Mouse (Mus musculus) lung, postnatal 0 days (tissue): ENCODE measurements around the gene Nipal1.
A peak's percentile ranks its signal among the peaks of the same experiment; 100 is the strongest.

ENCODE experiments used
- CTCF ChIP-seq: IDR thresholded peaks from 2 replicates; pipeline ENCODE4 v1.5.1; 2016; ENCODE audit warnings: antibody characterized with exemption, mild to moderate bottlenecking
- EP300 ChIP-seq: IDR thresholded peaks from 2 replicates; pipeline ENCODE4 v1.6.1; 2016; ENCODE audit warnings: antibody characterized with exemption, mild to moderate bottlenecking, control low read depth

- TF ChIP-seq CTCF (peak; percentile 92), EP300 (peak; percentile 17; the same call in 1 of the 2 replicates)
These were observed 63.1 kb downstream of the Nipal1 start for GRCm38 (mm10) chr5:72710572-72711278.
